Mouse (Mus musculus) ES-Bruce4 (cell line): ENCODE data around the gene Chchd5.

Experiments
- CTCF ChIP-seq: IDR thresholded peaks from one replicate; pipeline ENCODE4 v1.8.1; 2011; ENCODE audit warnings: low read depth, low read length
- EP300 ChIP-seq: IDR thresholded peaks from 2 replicates; pipeline ENCODE4 v1.6.1; 2011; ENCODE audit warnings: low read depth, low read length; ENCODE audit not compliant: insufficient read depth

DNA sequence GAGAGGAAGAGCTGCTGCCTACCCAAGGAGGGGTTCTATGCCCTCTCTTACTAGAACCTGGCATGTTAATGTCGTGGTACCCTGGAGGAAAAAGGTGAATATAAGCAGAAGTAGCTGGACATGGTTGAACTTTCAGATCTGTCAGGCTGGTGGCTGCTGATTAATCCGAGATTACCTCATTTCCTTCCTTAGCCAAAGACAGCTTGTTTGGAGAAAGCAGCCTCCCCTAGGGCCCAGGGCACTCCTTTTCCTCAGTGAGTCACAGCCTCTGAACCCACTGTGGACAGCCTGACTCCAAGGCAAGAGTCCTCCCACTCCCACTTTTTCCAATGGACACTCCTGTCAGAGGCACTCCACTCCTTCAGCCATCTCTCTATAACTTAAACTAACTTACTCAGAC, 46.1 kb downstream of the Chchd5 start:
- TF ChIP-seq CTCF (no peak), EP300 (no peak)
